Mouse (Mus musculus): ENCODE data around the gene Ankef1.

GRCm38 (mm10) chr2:136512802-136513201, 11.1 kb downstream of the Ankef1 start:
- TF ChIP-seq CTCF (IDR thresholded peaks at IDR 0.05; ENCODE audit: extremely low read depth, insufficient read depth, low read length) (no peak), POLR2A (IDR thresholded peaks at IDR 0.05; ENCODE audit: extremely low read depth, insufficient read depth, low read length) (no peak)
